Mouse (Mus musculus): ENCODE results near the gene Glb1l.

GRCm38 (mm10) chr1:75231664-75232152 lies 21.1 kb upstream of the Glb1l start, which contains the start of gene A630095N17Rik:
- TF ChIP-seq ZNF384 (IDR thresholded peaks at IDR 0.05; ENCODE audit: low read depth, low read length) (no peak), EP300 (IDR thresholded peaks at IDR 0.05; ENCODE audit: low read depth in 1 of 2, low read length in 2 of 2) (no peak)
